Mouse (Mus musculus): ENCODE results near the gene Baz2b.

DNA sequence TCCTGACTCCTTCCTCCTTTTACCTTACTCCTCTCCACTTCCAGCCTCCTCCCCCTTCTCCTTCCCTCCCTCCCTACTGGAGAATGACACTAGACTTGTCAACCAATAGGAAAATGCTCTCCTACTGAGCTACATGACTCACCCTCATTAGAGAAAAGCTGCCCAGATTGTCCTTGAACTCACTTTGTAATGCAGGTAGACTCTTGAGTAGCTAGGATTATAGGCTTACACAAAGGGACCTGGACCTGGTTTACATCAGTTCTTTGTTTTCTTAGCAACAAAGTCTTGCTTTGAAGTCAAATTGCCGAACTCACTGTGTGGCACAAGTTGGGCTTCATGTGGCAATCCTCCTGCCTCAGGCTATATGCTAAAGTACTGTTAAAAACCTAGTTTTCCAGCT is 12.8 kb downstream of the Baz2b start:
- TF ChIP-seq CTCF (conservative IDR thresholded peaks at IDR 0.05; ENCODE audit: insufficient read depth, insufficient read length, low read depth, low read length) (no peak), POLR2A (IDR thresholded peaks at IDR 0.05; ENCODE audit: low read depth, low read length) (no peak)
